Mouse (Mus musculus) activated CD4-positive, CD25-positive, alpha-beta regulatory T cell, adult 4 months (primary cell): ENCODE measurements around the gene Mif4gd. TPM values are rescaled to one million over a fixed set of nuclear protein-coding genes. Genes with fewer than 3 reads are reported as not detected.
A peak's percentile ranks its signal among the peaks of the same experiment; 100 is the strongest.

Source experiments
- ATAC-seq: one replicate; pipeline ENCODE4 v1.8.0; 2017
- polyA plus RNA-seq, 2 experiments: library from polyadenylated mRNA; unstranded; fragments of 100-300 nt; shearing (Covaris generic); gene quantifications; one replicate each; pipeline ENCODE4 v1.2.1; 2017

The Mif4gd gene
- polyA plus RNA-seq, 2 experiments from 2014 or later, result 230 to 231 TPM

DNA sequence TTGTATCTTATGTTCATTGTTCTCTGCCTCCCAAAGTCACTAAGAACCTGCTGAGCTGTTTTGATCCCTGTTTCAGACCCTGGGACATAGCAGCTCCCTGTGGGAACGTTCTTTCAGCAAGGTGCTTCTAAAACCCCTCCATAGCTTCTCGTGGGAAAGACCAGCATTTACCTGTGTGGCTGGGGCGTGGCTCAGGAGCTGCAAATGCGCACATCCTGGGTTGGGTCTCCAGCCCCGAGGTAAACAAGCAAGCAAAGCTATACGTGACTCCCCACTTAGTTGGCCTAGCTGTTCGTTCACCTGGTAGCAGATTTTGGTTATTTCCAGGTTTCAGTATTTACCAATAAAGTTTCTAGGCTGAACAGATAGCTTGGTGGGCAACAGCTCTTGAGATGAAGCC is 19.5 kb upstream of the Mif4gd start:
- ATAC-seq, result peak; percentile 30

DNA sequence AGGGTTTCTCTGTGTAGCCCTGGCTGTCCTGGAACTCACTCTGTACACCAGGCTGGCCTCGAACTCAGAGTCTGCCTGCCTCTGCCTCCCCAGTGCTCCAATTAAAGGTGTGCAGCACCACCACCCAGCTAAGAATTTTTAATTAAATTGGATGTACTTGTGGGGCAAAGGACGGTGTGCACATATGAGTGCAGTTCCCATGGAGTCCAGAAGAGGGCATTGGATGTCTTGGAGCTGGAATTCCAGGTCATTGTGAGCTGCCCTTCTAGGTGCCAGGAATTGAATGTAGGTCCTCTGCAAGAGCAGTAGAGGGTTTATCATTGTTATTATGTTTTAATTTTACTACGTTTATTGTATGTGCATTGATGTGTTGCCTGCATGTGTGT is 18.7 kb upstream of the Mif4gd start:
- no peak for ATAC-seq

- ATAC-seq, result peak; percentile 65
These were observed 18.0 kb upstream of the Mif4gd start for GRCm38 (mm10) chr11:115630532-115631504.

DNA sequence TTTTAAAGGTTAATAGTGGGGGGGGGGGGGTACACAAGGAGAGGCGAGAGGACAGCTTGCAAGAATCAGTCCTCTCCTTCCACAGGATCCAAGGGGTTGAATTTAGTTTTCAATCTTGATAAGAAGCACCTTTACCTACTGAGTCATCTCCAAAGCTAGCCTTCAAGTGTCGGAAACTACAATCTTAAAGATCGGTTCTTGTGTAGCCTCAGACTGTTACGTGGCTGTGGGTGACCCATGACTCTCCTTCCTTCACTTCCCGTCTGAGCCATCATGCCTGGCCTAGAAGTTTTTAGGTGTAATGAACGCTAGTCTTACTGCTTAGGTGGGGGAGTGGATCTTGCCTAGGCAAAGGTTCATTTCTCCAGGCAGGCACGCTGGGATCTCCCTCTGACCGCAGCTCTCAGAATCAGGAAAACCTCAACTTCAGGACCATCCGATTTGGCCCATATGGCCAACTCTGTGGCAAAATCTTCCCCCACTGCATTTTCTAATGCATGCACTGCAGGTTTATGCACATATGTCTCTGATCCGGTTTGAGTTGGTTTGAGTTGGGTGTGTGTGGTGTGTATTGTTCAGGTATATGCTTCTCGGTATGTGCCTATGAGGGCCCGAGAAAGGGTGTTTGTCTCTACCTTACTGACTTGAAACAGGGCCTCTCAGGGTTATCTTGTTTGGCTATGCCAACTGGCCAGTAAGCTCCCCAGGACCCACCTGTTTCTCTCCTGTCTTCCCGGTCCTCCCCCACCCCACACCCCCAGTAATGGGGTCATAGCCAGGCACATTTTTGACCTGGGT is 17.2 kb upstream of the Mif4gd start:
- ATAC-seq, result peak; percentile 24

DNA sequence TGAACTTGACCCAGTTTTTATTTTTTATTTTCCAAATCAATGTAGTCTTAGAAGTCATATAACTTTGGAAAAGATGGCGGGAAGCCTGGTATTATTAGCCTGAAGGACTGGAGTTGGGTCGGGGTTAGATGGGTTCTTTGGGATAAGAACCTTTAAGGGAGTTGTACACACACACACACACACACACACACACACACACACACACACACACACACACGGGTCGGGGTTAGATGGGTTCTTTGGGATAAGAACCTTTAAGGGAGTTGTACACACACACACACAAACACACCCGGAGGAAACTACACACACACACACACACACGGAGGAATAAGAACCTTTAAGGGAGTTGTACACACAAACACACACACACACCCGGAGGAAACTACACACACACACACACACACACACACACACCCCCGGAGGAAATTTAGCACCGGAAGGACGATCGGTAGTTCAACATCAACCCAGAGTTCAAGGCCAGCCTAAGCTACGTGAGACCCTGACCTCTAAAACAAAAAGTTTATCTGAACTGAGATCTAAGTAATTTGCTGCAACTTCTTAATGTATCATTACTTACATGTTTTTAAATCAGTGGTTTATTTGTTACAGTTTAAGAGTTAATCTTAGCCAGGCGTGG is 15.8 kb upstream of the Mif4gd start:
- ATAC-seq, result no peak

GRCm38 (mm10) chr11:115627705-115628464 is 15.1 kb upstream of the Mif4gd start, which contains the start of gene Slc25a19:
Gene Slc25a19 (minus strand): TSS chr11:115628295.
- peak; percentile 88 for ATAC-seq

DNA sequence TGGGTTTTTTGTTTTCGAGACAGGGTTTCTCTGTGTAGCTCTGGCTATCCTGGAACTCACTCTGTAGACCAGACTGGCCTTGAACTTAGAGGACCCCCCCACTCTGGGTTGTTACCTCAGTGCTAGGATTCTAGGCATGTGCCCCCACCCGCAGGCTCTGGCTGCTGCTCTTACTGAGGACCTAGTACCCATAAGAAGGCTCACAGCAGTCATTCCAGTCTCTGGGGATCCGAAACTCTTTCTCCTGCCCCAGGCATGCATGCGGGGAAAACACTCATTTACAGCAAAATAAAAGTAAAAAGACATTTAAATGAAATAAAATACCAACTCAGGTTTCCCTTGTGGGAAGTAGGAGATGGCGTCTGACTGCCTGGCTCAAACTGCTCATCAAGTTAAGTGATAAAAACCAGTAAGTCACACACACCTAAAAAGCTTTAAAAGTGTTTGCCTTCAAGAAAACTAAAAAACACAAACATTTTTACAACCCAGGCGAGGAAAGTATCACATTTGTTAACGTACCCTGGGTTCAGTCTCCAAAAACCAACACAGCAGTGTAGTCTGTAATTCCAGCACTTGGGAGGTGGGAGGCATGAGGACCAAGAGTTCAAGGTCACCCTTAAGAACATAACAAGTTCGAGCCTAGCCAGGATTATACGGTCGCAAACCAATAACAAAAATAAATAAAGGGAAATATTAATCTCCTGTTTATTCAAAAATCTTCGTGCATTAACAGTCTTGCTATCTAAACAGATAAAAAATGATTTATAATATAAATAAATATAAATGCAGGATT is 14.3 kb upstream of the Mif4gd start:
- no peak for ATAC-seq

DNA sequence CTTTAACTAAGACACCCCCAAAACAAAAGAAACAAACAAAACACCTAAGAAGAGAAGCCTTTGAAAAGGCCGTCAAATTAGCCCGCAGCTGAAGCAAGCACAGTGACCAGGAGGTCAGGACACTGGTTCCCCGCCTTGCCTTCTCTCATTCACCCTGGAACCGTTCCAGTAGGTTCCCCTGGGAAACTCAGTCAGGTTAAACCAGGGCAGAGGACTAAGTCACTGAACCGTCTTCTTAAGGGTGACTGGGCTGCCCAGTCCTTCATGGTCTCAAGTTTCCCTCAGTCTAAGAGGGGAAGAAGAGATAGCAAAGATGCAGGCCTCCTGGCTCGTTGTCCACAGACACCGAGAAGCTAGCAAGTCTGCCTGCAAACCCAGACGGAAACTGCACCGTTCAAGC is 13.1 kb upstream of the Mif4gd start:
- no peak for ATAC-seq

DNA sequence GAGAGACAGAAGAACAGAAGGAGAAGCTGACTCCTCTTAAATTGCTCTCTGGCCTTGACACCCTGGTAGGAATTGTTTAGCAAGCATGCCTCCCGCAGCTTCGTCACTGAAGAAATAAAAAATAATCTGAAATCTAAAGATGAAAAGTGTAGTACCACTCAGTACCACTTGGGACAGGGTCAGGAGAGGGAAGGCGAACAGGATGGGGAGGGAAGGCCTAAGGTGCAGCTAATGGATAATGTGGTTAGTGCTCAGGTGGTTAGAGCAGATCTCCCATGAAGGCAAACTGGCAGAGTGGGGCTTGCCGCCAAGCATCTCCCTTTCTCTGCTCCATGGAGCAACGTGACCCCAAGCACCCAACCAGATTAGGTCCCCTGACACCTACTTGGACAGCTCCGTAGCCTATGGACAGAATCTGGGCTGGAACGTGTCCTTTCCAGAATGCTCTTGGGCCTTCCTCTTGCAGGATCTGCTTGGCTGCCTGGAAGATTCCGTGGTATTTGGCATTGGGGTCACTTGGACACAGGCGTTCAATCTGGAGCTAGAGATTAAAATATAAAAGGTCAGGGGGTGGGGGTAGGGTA is 10.8 kb upstream of the Mif4gd start:
- ATAC-seq, result no peak

DNA sequence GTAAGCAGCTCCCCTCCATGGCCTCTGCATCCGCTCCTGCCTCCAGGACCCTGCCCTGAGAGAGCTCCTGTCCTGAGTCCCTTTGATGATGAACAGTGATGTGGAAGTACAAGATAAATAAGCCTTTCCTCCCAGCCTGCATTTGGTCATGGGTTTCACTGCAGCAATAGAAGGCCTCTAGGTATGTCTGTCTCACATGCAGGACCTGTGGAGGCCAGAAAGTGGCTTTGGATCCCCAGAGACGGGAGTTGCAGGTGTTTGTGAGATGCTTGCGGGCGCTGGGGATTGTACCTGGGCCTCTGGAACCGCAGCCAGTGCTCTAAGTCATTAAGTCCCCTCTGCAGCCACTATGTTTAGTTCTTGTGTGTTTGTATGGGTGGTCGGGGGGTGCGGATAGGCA is 7.2 kb upstream of the Mif4gd start:
- no peak for ATAC-seq

- no peak for ATAC-seq
These were observed 6.2 kb upstream of the Mif4gd start for GRCm38 (mm10) chr11:115618732-115619516.

- ATAC-seq, result no peak
These were observed 5.2 kb upstream of the Mif4gd start for GRCm38 (mm10) chr11:115618001-115618400.

DNA sequence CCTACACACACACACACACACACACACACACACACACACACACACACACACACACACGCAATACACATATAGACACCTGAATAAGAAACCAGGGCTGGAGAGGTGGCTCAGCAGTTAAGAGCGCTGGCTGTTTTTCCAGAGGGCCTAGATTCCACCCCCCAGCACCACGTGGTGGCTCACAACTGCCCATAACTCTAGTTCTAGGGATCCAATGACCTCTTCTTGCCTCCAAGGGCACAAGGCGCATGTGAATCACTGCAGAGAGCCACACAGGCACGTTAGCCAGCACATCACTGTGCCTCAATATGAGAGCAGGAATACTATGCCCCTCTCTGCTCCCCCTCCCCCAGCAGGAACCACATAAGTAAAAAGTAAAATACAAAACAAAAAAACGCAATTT is 4.1 kb upstream of the Mif4gd start:
- ATAC-seq, result no peak

- ATAC-seq, result no peak
These were observed 3.6 kb upstream of the Mif4gd start for GRCm38 (mm10) chr11:115616371-115616770.

DNA sequence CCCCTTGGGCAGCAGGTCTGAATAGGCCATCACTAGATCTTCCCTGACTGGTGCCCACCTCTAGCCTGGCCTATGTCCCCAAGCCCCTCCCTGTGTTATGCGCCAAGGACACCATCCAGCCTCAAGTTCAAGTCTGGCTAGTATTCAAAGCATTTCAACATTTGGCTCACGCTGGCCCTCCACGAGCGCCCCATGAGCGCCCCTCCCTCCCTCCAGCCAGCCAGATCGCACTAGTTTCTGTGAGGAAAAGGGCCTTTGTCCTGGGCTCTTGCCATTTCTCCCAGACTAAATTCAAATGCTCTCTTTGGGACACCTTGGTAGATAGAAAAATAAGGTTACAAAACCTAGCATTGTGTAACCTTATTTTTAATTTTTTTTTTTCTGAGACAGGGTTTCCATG is 3.1 kb upstream of the Mif4gd start:
- ATAC-seq, result no peak

DNA sequence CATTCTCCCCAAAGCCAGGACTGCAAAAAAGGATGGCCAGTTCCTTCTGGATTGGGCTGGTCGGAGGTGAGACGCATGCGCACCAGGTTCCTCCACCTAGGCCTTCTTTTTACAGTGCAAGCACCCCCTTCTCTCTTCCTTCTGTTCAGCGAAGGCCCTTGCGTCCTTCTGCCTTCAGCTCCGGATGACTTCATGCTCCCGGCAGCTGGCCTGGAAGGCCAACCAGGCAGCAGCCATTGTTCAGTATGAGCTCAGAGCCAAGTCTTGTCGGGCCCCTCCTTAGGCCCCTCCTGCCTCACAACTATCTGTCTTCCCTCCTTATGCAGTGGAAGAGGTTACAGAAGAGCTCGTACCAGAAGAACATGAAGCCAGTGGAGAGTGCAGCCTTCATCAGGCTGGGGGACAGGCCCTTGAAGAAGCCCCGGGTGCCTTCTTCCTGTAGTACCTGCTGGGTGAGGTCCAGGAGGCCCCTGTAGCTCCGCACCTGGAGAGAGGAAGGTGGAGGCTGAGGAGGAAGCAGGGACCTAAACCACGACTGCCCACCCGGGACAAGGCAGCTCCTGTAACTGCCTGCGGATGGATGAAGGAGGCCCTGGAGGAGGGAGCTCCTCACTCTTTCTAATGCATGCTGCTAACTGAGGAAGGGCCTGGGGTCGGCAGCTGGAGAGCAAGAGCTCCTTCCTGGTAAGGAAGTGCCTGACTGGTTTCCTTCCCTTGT is 2.5 kb upstream of the Mif4gd start:
- no peak for ATAC-seq

DNA sequence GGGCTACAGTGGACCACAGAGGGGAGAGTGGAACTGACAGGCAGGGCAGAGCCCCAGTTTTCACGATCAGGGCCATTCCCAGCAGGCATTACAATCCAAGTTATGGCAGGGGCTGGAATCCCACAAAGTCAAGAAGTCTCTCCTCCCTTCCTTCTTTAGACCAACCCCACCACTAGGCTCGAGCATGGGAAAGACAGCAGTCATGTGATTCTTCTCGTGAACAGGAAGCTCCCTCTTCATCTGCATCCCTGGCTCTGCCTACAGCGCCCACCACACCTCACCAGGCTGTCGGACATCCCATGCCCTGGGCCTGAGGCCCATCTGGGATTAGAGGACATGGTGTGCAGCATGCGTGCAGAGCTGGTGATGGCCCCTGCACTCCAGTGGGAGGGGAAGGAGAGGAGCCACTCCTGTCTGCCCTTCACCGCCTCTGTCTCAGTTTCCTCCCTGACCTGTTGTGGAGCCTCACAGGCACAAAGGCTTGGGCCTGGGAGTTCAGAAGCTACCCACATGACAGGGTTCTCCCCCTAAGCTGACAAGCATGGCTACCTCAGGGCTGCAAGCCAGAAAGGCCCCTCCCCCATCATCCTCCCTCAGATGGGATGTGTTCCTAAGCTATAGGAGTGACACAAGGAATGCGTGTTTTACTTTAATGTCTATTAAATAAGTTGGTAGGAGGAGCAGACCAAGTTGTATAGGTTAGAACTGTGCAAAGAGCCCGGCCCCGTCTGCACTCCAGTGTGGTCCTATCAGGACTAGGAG is 1.8 kb upstream of the Mif4gd start:
- ATAC-seq, result no peak

GRCm38 (mm10) chr11:115613138-115613945 is 573 bp upstream of the Mif4gd start:
- peak; percentile 40 for ATAC-seq
